Mouse (Mus musculus): ENCODE results near the gene Tenm3.

The Tenm3 gene

GRCm38 (mm10) chr8:48740951-48741350 is 102.8 kb downstream of the Tenm3 start:
- DNase-seq (ENCODE audit: low spot score), result no peak

GRCm38 (mm10) chr8:48740147-48740881 is 103.4 kb downstream of the Tenm3 start:
- no peak for DNase-seq (ENCODE audit: low spot score)

- no peak for DNase-seq (ENCODE audit: low spot score)
Observed at GRCm38 (mm10) chr8:48733731-48734130, 110.0 kb downstream of the Tenm3 start.

- no peak for DNase-seq (ENCODE audit: low spot score)
Observed at GRCm38 (mm10) chr8:48733057-48733456, 110.7 kb downstream of the Tenm3 start.

- DNase-seq (ENCODE audit: low spot score), result no peak
Observed at GRCm38 (mm10) chr8:48730701-48731100, 113.0 kb downstream of the Tenm3 start.

GRCm38 (mm10) chr8:48728833-48729690 is 114.7 kb downstream of the Tenm3 start:
- DNase-seq (ENCODE audit: low spot score), result no peak

- no peak for DNase-seq (ENCODE audit: low spot score)
Observed at GRCm38 (mm10) chr8:48728006-48728405, 115.7 kb downstream of the Tenm3 start.

- no peak for DNase-seq (ENCODE audit: low spot score)
Observed at GRCm38 (mm10) chr8:48722744-48723143, 121.0 kb downstream of the Tenm3 start.

GRCm38 (mm10) chr8:48722318-48722717 is 121.4 kb downstream of the Tenm3 start:
- DNase-seq (ENCODE audit: low spot score), result no peak

GRCm38 (mm10) chr8:48721376-48721775 is 122.4 kb downstream of the Tenm3 start:
- no peak for DNase-seq (ENCODE audit: low spot score)

GRCm38 (mm10) chr8:48715616-48716015 is 128.1 kb downstream of the Tenm3 start:
- DNase-seq (ENCODE audit: low spot score), result no peak

- no peak for DNase-seq (ENCODE audit: low spot score)
Observed at GRCm38 (mm10) chr8:48706666-48707065, 137.1 kb downstream of the Tenm3 start.

- no peak for DNase-seq (ENCODE audit: low spot score)
Observed at GRCm38 (mm10) chr8:48704885-48705515, 138.8 kb downstream of the Tenm3 start.

GRCm38 (mm10) chr8:48704485-48704884 is 139.3 kb downstream of the Tenm3 start:
- DNase-seq (ENCODE audit: low spot score), result no peak

GRCm38 (mm10) chr8:48690665-48691395 is 152.9 kb downstream of the Tenm3 start:
- DNase-seq (ENCODE audit: low spot score), result no peak

- no peak for DNase-seq (ENCODE audit: low spot score)
Observed at GRCm38 (mm10) chr8:48688706-48689105, 155.0 kb downstream of the Tenm3 start.

GRCm38 (mm10) chr8:48688188-48688587 is 155.6 kb downstream of the Tenm3 start:
- no peak for DNase-seq (ENCODE audit: low spot score)

GRCm38 (mm10) chr8:48673476-48673875 is 170.3 kb downstream of the Tenm3 start:
- DNase-seq (ENCODE audit: low spot score), result no peak

GRCm38 (mm10) chr8:48672471-48672870 is 171.3 kb downstream of the Tenm3 start:
- no peak for DNase-seq (ENCODE audit: low spot score)

GRCm38 (mm10) chr8:48671318-48671717 is 172.4 kb downstream of the Tenm3 start:
- DNase-seq (ENCODE audit: low spot score), result no peak

GRCm38 (mm10) chr8:48670895-48671294 is 172.9 kb downstream of the Tenm3 start:
- no peak for DNase-seq (ENCODE audit: low spot score)

GRCm38 (mm10) chr8:48670387-48670786 is 173.4 kb downstream of the Tenm3 start:
- no peak for DNase-seq (ENCODE audit: low spot score)

Measured in layer of hippocampus, adult 9-10 months (tissue).